Mouse (Mus musculus) cortical plate, adult 2 months (tissue): ENCODE measurements around the gene Ift46.

Experiments
- CTCF ChIP-seq: fragments of 200-500 bp; IDR thresholded peaks from 2 replicates; pipeline ENCODE4 v1.5.1; 2011; ENCODE audit warnings: mild to moderate bottlenecking, control low read depth, low read length; ENCODE audit not compliant: insufficient read depth; ENCODE audit errors: extremely low read depth
- POLR2A ChIP-seq: fragments of 200-500 bp; IDR thresholded peaks from 2 replicates; pipeline ENCODE4 v1.6.1; 2011; ENCODE audit warnings: mild to moderate bottlenecking, low read length, control low read depth; ENCODE audit not compliant: insufficient read depth; ENCODE audit errors: extremely low read depth

DNA sequence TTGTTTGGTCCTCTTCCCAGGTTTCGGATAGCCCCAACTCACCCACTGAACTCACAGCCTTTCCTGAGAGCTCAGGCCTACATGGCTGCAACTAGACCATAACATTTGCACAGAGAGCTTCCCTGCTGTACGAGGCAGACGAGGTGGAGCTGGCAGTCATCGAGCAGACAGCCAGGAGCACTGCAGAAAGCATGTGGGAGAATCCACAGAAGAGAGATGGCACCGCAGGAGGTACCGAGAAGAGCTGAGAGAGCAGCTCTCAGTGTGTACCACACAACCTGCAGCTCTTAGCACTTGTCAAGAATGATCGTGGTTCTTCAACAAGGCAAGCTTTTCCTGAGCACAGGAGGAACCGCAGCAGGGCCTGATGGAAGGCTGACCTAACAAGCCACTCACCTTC lies 46.5 kb downstream of the Ift46 start:
- no peak for TF ChIP-seq POLR2A
- no peak for TF ChIP-seq CTCF
